Mouse (Mus musculus) embryonic fibroblast, embryonic 13.5 days (primary cell): Measurements from ENCODE around the gene Xrcc3.

Experiments
- CTCF ChIP-seq: IDR thresholded peaks from 2 replicates; pipeline ENCODE4 v1.5.1; 2011; ENCODE audit warnings: mild to moderate bottlenecking, control low read depth, low read length, moderate library complexity, borderline replicate concordance; ENCODE audit not compliant: insufficient read depth
- POLR2A ChIP-seq: IDR thresholded peaks from 2 replicates; pipeline ENCODE4 v1.6.1; 2011; ENCODE audit warnings: low read depth, mild to moderate bottlenecking, control low read depth, low read length, moderate library complexity

DNA sequence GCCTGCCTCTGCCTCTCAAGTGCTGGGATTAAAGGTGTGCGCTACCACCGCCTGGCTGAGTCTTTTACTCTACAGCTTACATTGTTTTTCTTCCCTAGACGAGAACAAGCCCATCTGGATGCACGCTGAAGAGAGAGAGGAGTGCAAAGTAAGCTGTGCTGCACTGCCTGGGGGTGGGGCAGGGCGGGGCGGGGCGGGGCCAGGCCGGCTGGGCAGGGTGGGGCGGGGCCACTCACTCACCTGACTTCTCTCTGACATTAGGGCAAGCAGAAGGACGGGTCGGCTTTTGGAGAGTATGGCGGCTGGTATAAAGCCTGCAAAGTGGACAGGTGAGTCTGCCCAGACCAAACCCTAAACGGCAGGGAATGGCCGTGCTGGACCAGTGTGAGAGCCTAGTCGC lies 28.5 kb downstream of the Xrcc3 start:
- TF ChIP-seq CTCF (no peak), POLR2A (no peak)
